Mouse (Mus musculus) heart, embryonic 14.5 days (tissue): ENCODE data around the gene Adora1. TPM values are rescaled to one million over a fixed set of nuclear protein-coding genes. Genes with fewer than 3 reads are reported as not detected.

ENCODE experiments used
- ATAC-seq: fragments of 200-750 bp; cut with Nextera tagmentation; 2 replicates; pipeline ENCODE4 v1.8.0; 2017; ENCODE audit warnings: low read depth, moderate TSS enrichment; ENCODE audit not compliant: insufficient number of reproducible peaks, insufficient read depth, low FRiP score
- H3K27ac ChIP-seq, 2 experiments: fragments of 200-500 bp in 1 of 2; fragments of 300-500 bp in 1 of 2; sonication (generic) in 1 of 2; replicated peaks in 1 of 2; 2 replicates each; pipeline ENCODE4 v1.5.1; 2012 to 2014; ENCODE audit warnings: low read depth in 2 of 2, low read length in 2 of 2, control low read depth in 1 of 2, mild to moderate bottlenecking in 1 of 2, mixed read lengths in 1 of 2; ENCODE audit not compliant: control insufficient read depth in 1 of 2, insufficient read depth in 1 of 2
- H3K27me3 ChIP-seq: fragments of 300-500 bp; sonication (generic); 2 replicates; pipeline ENCODE4 v1.6.1; 2014; ENCODE audit warnings: mild to moderate bottlenecking, low read length, control low read depth; ENCODE audit not compliant: control insufficient read depth, insufficient read depth
- H3K36me3 ChIP-seq: fragments of 300-500 bp; sonication (generic); 2 replicates; pipeline ENCODE4 v1.6.1; 2014; ENCODE audit warnings: mild to moderate bottlenecking, control low read depth, low read length, mixed read lengths; ENCODE audit not compliant: control insufficient read depth, insufficient read depth
- H3K4me1 ChIP-seq, 2 experiments: fragments of 200-500 bp in 1 of 2; fragments of 300-500 bp in 1 of 2; sonication (generic) in 1 of 2; 2 replicates each; pipeline ENCODE4 v1.6.1; 2012 to 2014; ENCODE audit warnings: low read length in 2 of 2, control low read depth in 1 of 2, mixed read lengths in 1 of 2; ENCODE audit not compliant: control insufficient read depth in 2 of 2, insufficient read depth in 2 of 2
- H3K4me2 ChIP-seq: fragments of 300-500 bp; sonication (generic); 2 replicates; pipeline ENCODE4 v1.6.1; 2014; ENCODE audit warnings: mild to moderate bottlenecking, low read length
- H3K4me3 ChIP-seq, 2 experiments: fragments of 200-500 bp in 1 of 2; fragments of 300-500 bp in 1 of 2; sonication (generic) in 1 of 2; 2 replicates each; pipeline ENCODE4 v1.5.1; 2012 to 2014; ENCODE audit warnings: low read length in 2 of 2, mild to moderate bottlenecking in 2 of 2, control low read depth in 1 of 2, low read depth in 1 of 2, moderate library complexity in 1 of 2; ENCODE audit not compliant: control insufficient read depth in 1 of 2, insufficient read depth in 1 of 2
- H3K9ac ChIP-seq: fragments of 300-500 bp; sonication (generic); 2 replicates; pipeline ENCODE4 v1.6.1; 2014; ENCODE audit warnings: mild to moderate bottlenecking, low read length
- H3K9me3 ChIP-seq: fragments of 300-500 bp; sonication (generic); 2 replicates; pipeline ENCODE4 v1.6.1; 2016; ENCODE audit warnings: low read length, control low read depth; ENCODE audit not compliant: control insufficient read depth
- WGBS: fragments of 180-500 bp; shearing (Covaris S2); extraction: QIAGEN DNeasy Blood & Tissue Kit; methylation state at CpG from one replicate; pipeline ENCODE4 v1.1.7; 2014; 5-methylcytosine and 5-hydroxymethylcytosine counted together
- polyA plus RNA-seq: library from polyadenylated mRNA; unstranded; fragments of >200 nt; fragmentation: Nextera tagmentation; extraction: Ambion mirVana; gene quantifications from 2 replicates; pipeline ENCODE4 v1.2.1, GENCODE M21; 2014

Adora1 gene
- polyA plus RNA-seq, 1 experiment from 2014 or later = 11.7 TPM

- H3K27me3 ChIP-seq = peaks cover 4% of the 10 kb centered on the region
- no peaks in the 10 kb centered on the region for H3K9me3 ChIP-seq
- no peaks in the 10 kb centered on the region for H3K36me3 ChIP-seq
- H3K27ac ChIP-seq = no peak overlapping the region
- H3K4me2 ChIP-seq = no peak overlapping the region
- H3K4me3 ChIP-seq = no peak overlapping the region
- H3K9ac ChIP-seq = no peak overlapping the region
- 79% methylated on average over 5 of the region's 5 CpGs for whole genome bisulfite sequencing
- peaks cover 31 to 34% of the 10 kb centered on the region in 2 experiments for H3K4me1 ChIP-seq
- ATAC-seq = no peak
Observed at GRCm38 (mm10) chr1:134191192-134191591, 44.0 kb downstream of the Adora1 start.

- H3K27me3 ChIP-seq = peaks cover 4% of the 10 kb centered on the region
- no peak overlapping the region for H3K4me2 ChIP-seq
- H3K36me3 ChIP-seq = no peaks in the 10 kb centered on the region
- H3K4me3 ChIP-seq = no peak overlapping the region
- ATAC-seq = no peak
- no peak overlapping the region for H3K9ac ChIP-seq
- H3K4me1 ChIP-seq = peaks cover 11 to 14% of the 10 kb centered on the region in 2 experiments
- no peak overlapping the region for H3K27ac ChIP-seq
- H3K9me3 ChIP-seq = no peaks in the 10 kb centered on the region
- WGBS = 20% methylated on average over 12 of the region's 12 CpGs
Observed at GRCm38 (mm10) chr1:134188989-134189729, 46.1 kb downstream of the Adora1 start.

GRCm38 (mm10) chr1:134188217-134188616 is 47.0 kb downstream of the Adora1 start:
- Histone ChIP-seq H3K27me3 (peaks cover 4% of the 10 kb centered on the region), H3K9me3 (no peaks in the 10 kb centered on the region), H3K9ac (no peak overlapping the region), H3K4me3 (no peak overlapping the region), H3K4me2 (no peak overlapping the region), H3K36me3 (no peaks in the 10 kb centered on the region), H3K27ac (no peak overlapping the region), H3K4me1 (peaks cover 3 to 5% of the 10 kb centered on the region in 2 experiments; a peak in 2 of 4 replicates)
- WGBS = 77% methylated on average over 5 of the region's 5 CpGs
- no peak for ATAC-seq

GRCm38 (mm10) chr1:134184089-134184488 is 51.1 kb downstream of the Adora1 start:
- WGBS = 85% methylated on average over 4 of the region's 4 CpGs
- Histone ChIP-seq H3K27me3 (peaks cover 4% of the 10 kb centered on the region), H3K4me2 (no peak overlapping the region), H3K36me3 (no peaks in the 10 kb centered on the region), H3K4me1 (no peaks in the 10 kb centered on the region; a peak in 1 of 4 replicates), H3K9me3 (no peaks in the 10 kb centered on the region), H3K4me3 (no peak overlapping the region), H3K9ac (no peak overlapping the region), H3K27ac (no peak overlapping the region)
- no peak for ATAC-seq

GRCm38 (mm10) chr1:134182025-134182424 is 53.2 kb downstream of the Adora1 start, which contains the start of gene Chil1:
TSS of gene Chil1 (plus strand) at chr1:134182176.
- Histone ChIP-seq H3K36me3 (no peaks in the 10 kb centered on the region), H3K27me3 (no peaks in the 10 kb centered on the region), H3K4me1 (no peaks in the 10 kb centered on the region; a peak in 1 of 4 replicates), H3K27ac (no peak within 1 kb of the TSS), H3K9ac (no peak within 1 kb of the TSS), H3K9me3 (no peaks in the 10 kb centered on the region), H3K4me3 (no peak within 1 kb of the TSS), H3K4me2 (no peak within 1 kb of the TSS)
- WGBS = 66% methylated on average over 4 of the region's 4 CpGs
- no peak for ATAC-seq

- no peak for ATAC-seq
Observed at GRCm38 (mm10) chr1:134177976-134178375, 57.3 kb downstream of the Adora1 start.

GRCm38 (mm10) chr1:134173081-134173480 is 62.1 kb downstream of the Adora1 start:
- no peak for ATAC-seq
- WGBS = 67% methylated on average over 7 of the region's 7 CpGs
- Histone ChIP-seq H3K4me2 (no peak overlapping the region), H3K27ac (no peak overlapping the region), H3K36me3 (no peaks in the 10 kb centered on the region), H3K4me3 (no peak overlapping the region), H3K4me1 (peaks cover under 1 to 4% of the 10 kb centered on the region in 2 experiments; a peak in 2 of 4 replicates), H3K9ac (no peak overlapping the region), H3K27me3 (no peaks in the 10 kb centered on the region), H3K9me3 (no peaks in the 10 kb centered on the region)

More at GRCm38 (mm10) chr1:134177976-134178375, 57.3 kb downstream of the Adora1 start:
- no peaks in the 10 kb centered on the region for H3K36me3 ChIP-seq
- no peak overlapping the region for H3K9ac ChIP-seq
- no peaks in the 10 kb centered on the region for H3K9me3 ChIP-seq
- no peak overlapping the region for H3K4me2 ChIP-seq
- no peaks in the 10 kb centered on the region for H3K27me3 ChIP-seq
- WGBS = 86% methylated on average over 5 of the region's 5 CpGs
- H3K4me3 ChIP-seq = no peak overlapping the region
- H3K4me1 ChIP-seq = no peaks in the 10 kb centered on the region; a peak in 1 of 4 replicates
- H3K27ac ChIP-seq = no peak overlapping the region
